Mouse (Mus musculus) midbrain, embryonic 11.5 days (tissue): ENCODE data around the gene Flad1. TPM values are rescaled to one million over a fixed set of nuclear protein-coding genes. Genes with fewer than 3 reads are reported as not detected.

Experiments
- ATAC-seq: fragments of 200-750 bp; cut with Nextera tagmentation; 2 replicates; pipeline ENCODE4 v1.8.0; 2017; ENCODE audit warnings: moderate TSS enrichment, moderate library complexity; ENCODE audit not compliant: low FRiP score
- DNase-seq: peaks from one replicate; pipeline ENCODE4 v3.0.0; 2015; ENCODE audit warnings: low spot score; ENCODE audit errors: missing footprints
- H3K27ac ChIP-seq: fragments of 300-500 bp; sonication (generic); 2 replicates; pipeline ENCODE4 v1.5.1; 2014; ENCODE audit warnings: low read depth, low read length
- H3K27me3 ChIP-seq: fragments of 300-500 bp; sonication (generic); 2 replicates; pipeline ENCODE4 v1.6.1; 2014; ENCODE audit warnings: mild to moderate bottlenecking, low read length, moderate library complexity, mixed read lengths; ENCODE audit not compliant: control insufficient read depth, insufficient read depth
- H3K36me3 ChIP-seq: fragments of 300-500 bp; sonication (generic); 2 replicates; pipeline ENCODE4 v1.6.1; 2014; ENCODE audit warnings: mild to moderate bottlenecking, low read length, moderate library complexity, mixed read lengths; ENCODE audit not compliant: control insufficient read depth, insufficient read depth
- H3K4me1 ChIP-seq: fragments of 300-500 bp; sonication (generic); 2 replicates; pipeline ENCODE4 v1.6.1; 2014; ENCODE audit warnings: low read length; ENCODE audit not compliant: control insufficient read depth, insufficient read depth
- H3K4me2 ChIP-seq: fragments of 300-500 bp; sonication (generic); 2 replicates; pipeline ENCODE4 v1.6.1; 2014; ENCODE audit warnings: mild to moderate bottlenecking, moderate library complexity
- H3K4me3 ChIP-seq: fragments of 300-500 bp; sonication (generic); 2 replicates; pipeline ENCODE4 v1.5.1; 2014; ENCODE audit warnings: low read depth, low read length
- H3K9ac ChIP-seq: fragments of 300-500 bp; sonication (generic); 2 replicates; pipeline ENCODE4 v1.6.1; 2014; ENCODE audit warnings: low read length
- H3K9me3 ChIP-seq: fragments of 300-500 bp; sonication (generic); 2 replicates; pipeline ENCODE4 v1.6.1; 2016; ENCODE audit warnings: low read length; ENCODE audit not compliant: control insufficient read depth
- WGBS: fragments of 180-500 bp; shearing (Covaris S2); extraction: QIAGEN DNeasy Blood & Tissue Kit; methylation state at CpG from one replicate; pipeline ENCODE4 v1.1.7; 2014; 5-methylcytosine and 5-hydroxymethylcytosine counted together
- polyA plus RNA-seq: library from polyadenylated mRNA; unstranded; fragments of >200 nt; fragmentation: Nextera tagmentation; extraction: Ambion mirVana; gene quantifications from 2 replicates; pipeline ENCODE4 v1.2.1, GENCODE M21; 2014

The Flad1 gene
- polyA plus RNA-seq, 1 experiment from 2014 or later = 25.4 TPM

DNA sequence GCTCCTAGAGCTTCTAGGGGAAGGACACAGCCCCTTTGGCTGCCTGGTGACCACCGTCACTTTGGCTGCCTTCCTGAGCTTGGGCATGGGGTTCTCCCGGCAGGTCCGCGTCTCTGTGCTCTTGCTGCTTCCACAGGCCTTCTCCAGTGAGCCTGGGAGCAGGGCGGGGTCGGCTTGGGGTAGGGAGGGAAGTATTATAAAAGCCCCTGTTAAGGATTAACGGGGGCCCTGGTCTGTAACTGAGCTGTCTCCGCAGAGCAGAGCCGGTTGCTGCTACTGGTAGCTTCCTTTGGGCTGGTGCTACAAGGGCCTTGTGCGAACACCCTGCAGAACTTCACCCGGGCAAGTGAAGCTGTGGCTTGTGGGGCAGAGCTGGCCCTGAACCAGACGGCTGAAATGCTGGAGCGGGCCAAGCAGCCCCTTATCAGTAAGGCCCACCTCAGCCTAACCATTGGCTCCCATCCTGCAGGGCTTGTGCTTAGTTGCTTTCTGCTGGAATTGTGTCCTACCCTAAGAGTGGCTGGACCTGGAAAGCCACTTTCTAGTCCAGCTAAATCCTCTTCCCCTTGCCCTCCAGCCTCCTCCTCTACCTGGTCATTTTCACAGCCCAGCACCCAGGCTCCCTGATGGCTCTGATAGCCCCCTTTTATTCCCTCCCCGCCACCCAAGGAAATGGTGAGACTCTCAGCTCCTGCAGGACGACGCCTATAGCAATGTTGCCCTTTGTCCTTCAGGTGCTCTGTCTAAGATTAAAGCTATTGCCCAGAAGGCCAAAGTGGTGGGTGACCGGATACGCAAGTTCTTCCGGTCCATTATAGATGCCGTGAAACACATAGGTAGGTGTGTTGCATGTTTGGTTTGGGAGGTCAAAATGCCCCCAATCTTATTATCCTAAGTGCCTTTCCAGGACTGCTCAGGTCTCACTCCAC, 45.9 kb downstream of the Flad1 start:
- Histone ChIP-seq H3K27ac (no peak overlapping the region), H3K4me3 (no peak overlapping the region), H3K4me2 (no peak overlapping the region), H3K9ac (no peak overlapping the region), H3K9me3 (no peaks in the 10 kb centered on the region), H3K4me1 (no peaks in the 10 kb centered on the region), H3K27me3 (no peaks in the 10 kb centered on the region), H3K36me3 (no peaks in the 10 kb centered on the region)
- no peak for ATAC-seq
- no peak for DNase-seq
- 73% methylated on average over 20 of the region's 20 CpGs for WGBS

DNA sequence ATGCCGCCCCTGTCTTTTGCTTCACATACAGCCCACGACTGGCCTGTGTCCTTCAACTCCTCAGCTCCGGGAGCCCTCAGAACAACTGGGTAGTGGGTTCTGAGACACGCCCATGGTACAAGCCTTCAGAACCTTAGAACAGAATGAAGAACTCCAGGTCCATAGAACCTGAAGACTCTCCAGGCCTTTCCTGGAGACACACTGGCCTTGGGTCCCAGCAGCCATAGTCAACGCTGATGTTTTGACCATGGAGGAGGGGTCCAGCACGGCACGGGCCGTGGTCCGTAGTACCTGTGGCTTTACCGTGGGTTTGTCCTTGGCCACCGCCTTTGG, 46.6 kb downstream of the Flad1 start, which contains the start of gene Dcst1:
Gene Dcst1 (minus strand): TSS at position 101 of the 333 bp plus-strand sequence.
- no peak within 1 kb of the TSS for H3K9ac ChIP-seq
- no peak for DNase-seq
- H3K36me3 ChIP-seq = no peaks in the 10 kb centered on the region
- H3K27me3 ChIP-seq = no peaks in the 10 kb centered on the region
- H3K9me3 ChIP-seq = no peaks in the 10 kb centered on the region
- ATAC-seq = no peak
- H3K4me3 ChIP-seq = no peak within 1 kb of the TSS
- no peak within 1 kb of the TSS for H3K4me2 ChIP-seq
- H3K4me1 ChIP-seq = no peaks in the 10 kb centered on the region
- WGBS = 85% methylated on average over 11 of the region's 11 CpGs
- no peak within 1 kb of the TSS for H3K27ac ChIP-seq

DNA sequence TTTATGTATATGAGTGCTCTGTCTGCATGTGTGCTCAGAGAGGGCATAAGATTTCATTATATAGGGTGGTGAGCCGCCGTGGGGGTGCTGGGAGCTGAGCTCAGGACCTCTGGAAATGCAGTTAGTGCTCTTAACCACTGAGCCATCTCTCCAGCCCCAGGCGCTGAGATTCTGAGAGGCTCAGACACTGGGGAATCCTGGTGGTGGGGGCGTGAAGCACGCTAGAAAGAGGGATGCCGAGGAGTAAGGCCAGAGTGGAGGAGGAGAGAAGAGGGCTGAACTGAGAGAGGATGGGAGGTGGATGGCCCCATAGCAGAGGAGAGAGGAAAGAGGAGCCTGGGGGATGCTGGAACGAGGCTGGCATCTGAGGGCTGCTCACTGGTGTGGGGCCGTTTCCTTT, 47.0 kb downstream of the Flad1 start:
- ATAC-seq (no peak), DNase-seq (no peak)
- H3K4me2 ChIP-seq = no peak overlapping the region
- no peak overlapping the region for H3K4me3 ChIP-seq
- no peaks in the 10 kb centered on the region for H3K9me3 ChIP-seq
- H3K9ac ChIP-seq = no peak overlapping the region
- no peaks in the 10 kb centered on the region for H3K27me3 ChIP-seq
- H3K27ac ChIP-seq = no peak overlapping the region
- 48% methylated on average over 8 of the region's 8 CpGs for WGBS
- no peaks in the 10 kb centered on the region for H3K36me3 ChIP-seq
- H3K4me1 ChIP-seq = no peaks in the 10 kb centered on the region

DNA sequence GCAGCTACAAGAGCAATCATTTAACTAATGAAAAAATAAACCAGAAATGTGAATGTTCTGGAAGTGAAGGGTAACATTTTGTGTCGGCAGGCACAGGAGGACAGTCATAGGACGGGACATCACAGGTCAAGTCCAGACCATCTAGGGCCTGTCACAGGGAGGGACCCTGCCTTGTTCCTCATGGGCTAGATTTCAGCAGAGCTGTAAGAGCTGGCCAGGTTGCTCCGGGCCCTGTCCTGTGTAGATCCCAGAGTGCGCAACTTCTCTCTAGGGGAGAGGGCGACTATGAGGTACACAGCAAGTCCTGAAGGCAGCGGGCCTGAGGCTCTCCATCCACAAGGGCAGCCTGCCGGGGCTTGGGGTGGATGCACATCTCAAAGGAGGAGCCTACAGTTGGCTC, 50.0 kb downstream of the Flad1 start, which contains the start of gene Dcst2:
Gene Dcst2 (plus strand): TSS at position 301 of the 400 bp plus-strand sequence.
- 84% methylated on average over 7 of the region's 7 CpGs for WGBS
- no peak for ATAC-seq
- H3K9ac ChIP-seq = no peak within 1 kb of the TSS

DNA sequence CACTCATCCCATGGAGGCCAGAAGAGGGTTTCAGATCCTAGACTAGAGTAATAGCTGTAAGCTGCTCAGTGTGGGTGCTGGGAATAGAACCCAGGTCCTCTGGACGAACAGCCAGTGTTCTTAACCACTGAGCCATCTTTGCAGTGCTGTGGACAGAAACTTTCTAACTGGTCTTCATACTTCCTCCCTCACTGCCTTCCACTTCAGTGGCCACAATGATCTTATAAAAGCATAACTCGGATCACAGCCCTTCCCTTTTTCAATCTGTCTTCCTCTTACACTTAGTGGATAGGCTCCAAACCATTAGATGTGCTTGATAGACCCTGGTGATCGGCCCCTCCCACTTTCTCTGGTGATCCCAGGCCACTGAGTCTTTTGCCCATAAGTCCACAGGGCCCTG, 51.4 kb downstream of the Flad1 start:
- H3K4me2 ChIP-seq = no peak overlapping the region
- no peak overlapping the region for H3K27ac ChIP-seq
- no peaks in the 10 kb centered on the region for H3K9me3 ChIP-seq
- DNase-seq (no peak), ATAC-seq (no peak)
- H3K4me3 ChIP-seq = no peak overlapping the region
- no peaks in the 10 kb centered on the region for H3K4me1 ChIP-seq
- no peaks in the 10 kb centered on the region for H3K36me3 ChIP-seq
- H3K27me3 ChIP-seq = no peaks in the 10 kb centered on the region
- WGBS = 83% methylated on average over 3 of the region's 3 CpGs
- no peak overlapping the region for H3K9ac ChIP-seq

More for the DNA sequence above, 50.0 kb downstream of the Flad1 start, which contains the start of gene Dcst2:
- H3K4me1 ChIP-seq = no peaks in the 10 kb centered on the region
- H3K27me3 ChIP-seq = no peaks in the 10 kb centered on the region
- no peak within 1 kb of the TSS for H3K4me3 ChIP-seq
- no peak for DNase-seq
- H3K27ac ChIP-seq = no peak within 1 kb of the TSS
- no peaks in the 10 kb centered on the region for H3K36me3 ChIP-seq
- no peak within 1 kb of the TSS for H3K4me2 ChIP-seq
- H3K9me3 ChIP-seq = no peaks in the 10 kb centered on the region

DNA sequence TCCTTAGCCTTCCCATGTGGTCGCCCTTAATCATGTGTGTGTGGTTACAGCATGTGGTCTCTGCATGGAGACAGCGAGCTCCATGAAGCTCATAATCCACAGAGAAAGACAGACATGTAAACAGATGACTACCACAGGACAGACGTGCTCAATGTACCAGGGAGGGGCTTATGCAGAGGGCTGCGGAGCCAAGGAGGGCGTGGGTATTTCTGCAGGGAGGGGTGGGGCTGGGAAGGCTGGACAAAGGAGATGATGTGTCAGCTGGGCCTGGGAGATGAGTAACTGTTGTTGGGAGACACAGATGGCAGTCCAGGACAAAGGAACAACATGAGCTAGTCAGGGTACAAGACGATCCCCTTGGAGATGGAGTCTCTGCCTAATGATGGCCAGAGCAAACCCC, 52.0 kb downstream of the Flad1 start:
- H3K9ac ChIP-seq = no peak overlapping the region
- H3K9me3 ChIP-seq = no peaks in the 10 kb centered on the region
- H3K4me2 ChIP-seq = no peak overlapping the region
- no peaks in the 10 kb centered on the region for H3K4me1 ChIP-seq
- H3K27me3 ChIP-seq = no peaks in the 10 kb centered on the region
- DNase-seq = no peak
- no peak for ATAC-seq
- H3K27ac ChIP-seq = no peak overlapping the region
- H3K4me3 ChIP-seq = no peak overlapping the region
- H3K36me3 ChIP-seq = no peaks in the 10 kb centered on the region
- WGBS = 73% methylated on average over 6 of the region's 6 CpGs

DNA sequence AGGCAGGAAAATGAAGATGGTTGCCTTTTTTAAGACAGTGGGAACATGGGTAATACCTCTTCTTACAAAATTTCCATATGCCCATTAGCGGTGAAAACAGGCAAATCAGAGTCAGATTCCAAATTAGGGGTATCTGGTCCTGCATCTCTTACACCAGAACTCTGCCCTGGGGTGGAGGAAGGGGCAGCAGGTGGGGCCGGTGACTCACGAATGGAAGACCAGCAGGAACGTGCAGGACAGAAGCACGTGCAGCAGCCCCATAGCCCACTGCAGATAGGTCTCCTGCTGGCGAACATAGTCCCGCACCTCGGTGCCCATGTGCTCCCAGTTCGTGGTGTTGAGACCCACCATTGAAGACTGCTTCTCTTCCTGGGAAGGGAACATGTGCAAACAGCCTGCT, 55.6 kb downstream of the Flad1 start:
- no peak overlapping the region for H3K4me2 ChIP-seq
- ATAC-seq (no peak), DNase-seq (no peak)
- no peaks in the 10 kb centered on the region for H3K9me3 ChIP-seq
- H3K4me3 ChIP-seq = no peak overlapping the region
- H3K9ac ChIP-seq = no peak overlapping the region
- no peaks in the 10 kb centered on the region for H3K27me3 ChIP-seq
- 75% methylated on average over 9 of the region's 9 CpGs for WGBS
- no peaks in the 10 kb centered on the region for H3K4me1 ChIP-seq
- no peak overlapping the region for H3K27ac ChIP-seq
- H3K36me3 ChIP-seq = no peaks in the 10 kb centered on the region

DNA sequence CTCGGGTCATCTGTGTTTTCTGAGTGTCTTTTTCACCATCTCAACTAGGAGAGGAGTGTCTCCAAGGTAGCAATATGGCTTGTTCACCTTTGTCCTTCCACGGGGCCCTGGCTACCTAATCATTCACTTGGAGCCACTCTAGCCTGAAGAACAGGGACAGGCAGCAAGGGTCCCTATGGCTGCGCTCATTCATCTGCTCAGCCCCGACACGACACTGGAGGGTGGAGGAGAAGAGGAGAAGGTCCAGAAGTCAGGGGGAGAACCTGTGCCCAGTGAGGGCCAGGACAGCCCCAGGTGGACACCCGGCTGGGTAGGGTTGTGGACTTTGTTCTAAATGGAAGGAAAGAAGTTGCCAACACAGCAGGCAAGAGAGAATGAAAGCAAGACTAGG, 56.2 kb downstream of the Flad1 start:
- Histone ChIP-seq H3K27ac (no peak overlapping the region), H3K27me3 (no peaks in the 10 kb centered on the region; the same call in 1 of the 2 replicates), H3K4me1 (no peaks in the 10 kb centered on the region), H3K9me3 (no peaks in the 10 kb centered on the region), H3K36me3 (no peaks in the 10 kb centered on the region), H3K4me3 (no peak overlapping the region), H3K9ac (no peak overlapping the region), H3K4me2 (no peak overlapping the region)
- 79% methylated on average over 6 of the region's 6 CpGs for WGBS
- no peak for ATAC-seq
- no peak for DNase-seq

DNA sequence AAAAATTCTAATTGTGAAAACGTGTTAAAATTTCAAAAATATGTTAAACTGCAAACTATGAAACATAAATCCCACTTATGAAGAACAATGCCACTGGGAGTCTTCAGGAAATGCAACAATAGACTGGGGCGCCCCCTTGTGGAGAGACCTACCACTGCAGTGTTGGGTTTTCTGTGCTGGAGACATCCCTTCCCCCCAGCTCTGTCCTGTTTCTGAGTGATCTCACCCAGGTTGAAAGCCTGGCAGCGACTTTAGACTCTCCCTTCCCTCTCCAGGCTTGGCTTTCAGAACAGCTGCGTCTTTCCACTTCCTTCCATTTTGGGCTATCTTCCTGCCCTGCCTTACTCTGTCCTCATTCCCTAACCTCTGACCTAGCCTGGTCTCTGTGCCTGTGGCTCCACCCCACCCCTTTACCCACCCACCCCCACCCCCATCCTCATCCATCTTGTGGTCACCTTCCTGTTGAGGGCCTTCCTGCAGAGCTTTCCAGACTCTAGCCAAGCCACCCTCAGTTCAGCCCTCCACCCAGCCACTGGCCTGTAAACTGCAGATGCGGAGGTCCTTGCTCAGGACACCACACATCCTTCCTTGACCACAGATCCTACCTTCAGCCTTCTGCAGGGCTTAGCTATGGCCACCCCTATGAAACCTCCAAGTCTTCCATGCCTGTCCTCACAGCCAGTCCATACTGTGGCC, 56.7 kb downstream of the Flad1 start:
- H3K4me2 ChIP-seq = no peak overlapping the region
- H3K9ac ChIP-seq = no peak overlapping the region
- H3K36me3 ChIP-seq = no peaks in the 10 kb centered on the region
- peak; percentile 98 for DNase-seq
- ATAC-seq = peak; percentile 28; the same call in 1 of the 2 replicates
- H3K27ac ChIP-seq = no peak overlapping the region
- no peak overlapping the region for H3K4me3 ChIP-seq
- 19% methylated on average over 5 of the region's 5 CpGs for WGBS
- no peaks in the 10 kb centered on the region for H3K9me3 ChIP-seq
- peaks cover 4% of the 10 kb centered on the region for H3K4me1 ChIP-seq
- peaks cover 2% of the 10 kb centered on the region for H3K27me3 ChIP-seq
